Mouse (Mus musculus): Measurements from ENCODE around the gene Tnfrsf21.

Tnfrsf21 gene

GRCm38 (mm10) chr17:43016371-43017331 lies at the start of gene Tnfrsf21:
Gene Tnfrsf21, plus strand, starts transcription at chr17:43016555.
- peak; percentile 81 for DNase-seq

- DNase-seq = no peak
Observed at GRCm38 (mm10) chr17:42968174-42968573, 48.2 kb upstream of the Tnfrsf21 start.

GRCm38 (mm10) chr17:42975312-42975996 lies 40.9 kb upstream of the Tnfrsf21 start:
- DNase-seq = no peak

- DNase-seq = no peak
Observed at GRCm38 (mm10) chr17:42977766-42978165, 38.6 kb upstream of the Tnfrsf21 start.

- DNase-seq = no peak
Observed at GRCm38 (mm10) chr17:42978345-42978744, 38.0 kb upstream of the Tnfrsf21 start.

GRCm38 (mm10) chr17:42981806-42982205 lies 34.5 kb upstream of the Tnfrsf21 start:
- no peak for DNase-seq

- DNase-seq = no peak
Observed at GRCm38 (mm10) chr17:42982568-42982967, 33.8 kb upstream of the Tnfrsf21 start.

GRCm38 (mm10) chr17:42985837-42986589 lies 30.3 kb upstream of the Tnfrsf21 start:
- DNase-seq = peak; percentile 28 to 35

- peak; percentile 13 to 16 for DNase-seq
Observed at GRCm38 (mm10) chr17:42987692-42988091, 28.7 kb upstream of the Tnfrsf21 start.

- peak in 1 of 2 experiments; percentile 12 for DNase-seq
Observed at GRCm38 (mm10) chr17:42989981-42990380, 26.4 kb upstream of the Tnfrsf21 start.

GRCm38 (mm10) chr17:42991112-42991511 lies 25.2 kb upstream of the Tnfrsf21 start:
- DNase-seq = no peak

GRCm38 (mm10) chr17:42999446-42999977 lies 16.8 kb upstream of the Tnfrsf21 start:
- no peak for DNase-seq

GRCm38 (mm10) chr17:43000598-43000997 lies 15.8 kb upstream of the Tnfrsf21 start:
- no peak for DNase-seq

GRCm38 (mm10) chr17:43012718-43013117 lies 3.6 kb upstream of the Tnfrsf21 start:
- peak; percentile 43 to 49 for DNase-seq

GRCm38 (mm10) chr17:43017341-43018052 lies 1.1 kb downstream of the Tnfrsf21 start:
- peak; percentile 42 to 55 for DNase-seq

- DNase-seq = no peak
Observed at GRCm38 (mm10) chr17:43018071-43018470, 1.7 kb downstream of the Tnfrsf21 start.

GRCm38 (mm10) chr17:43019660-43020059 lies 3.3 kb downstream of the Tnfrsf21 start:
- no peak for DNase-seq

- no peak for DNase-seq
Observed at GRCm38 (mm10) chr17:43021017-43021416, 4.7 kb downstream of the Tnfrsf21 start.

GRCm38 (mm10) chr17:43022056-43022455 lies 5.7 kb downstream of the Tnfrsf21 start:
- DNase-seq = no peak

- DNase-seq = no peak
Observed at GRCm38 (mm10) chr17:43023637-43024217, 7.4 kb downstream of the Tnfrsf21 start.

- DNase-seq = no peak
Observed at GRCm38 (mm10) chr17:43024531-43024930, 8.2 kb downstream of the Tnfrsf21 start.

GRCm38 (mm10) chr17:43025048-43025447 lies 8.7 kb downstream of the Tnfrsf21 start:
- no peak for DNase-seq

All from thymus, postnatal 36 days (tissue).